27 mouse cellular contexts compared by ENCODE assay signal in genomic region chr1:169594470-169594869, GRCm38 (mm10).
A peak's percentile ranks its signal among the peaks of the same experiment; 100 is the strongest.
DNase-seq lines count a peak whose midpoint lies in the region; ATAC-seq lines count a peak whose summit lies in the region.
"Had no signal": no experiment of that assay in that cellular context is flagged by ENCODE, and none has a peak within 500 bp of the region (broad histone marks: within the 10 kb centered on the region; RNA-seq: fewer than 3 reads in every experiment).

No protein-coding gene starts in this region.

- no peak overlapping the region for H3K4me3 ChIP-seq in hindbrain, embryonic 13.5 days
- H3K4me3 ChIP-seq: embryonic facial prominence, embryonic 13.5 days; embryonic facial prominence, embryonic 15.5 days; erythroblast, embryonic 14.5 days; forebrain, embryonic 10.5 days; forebrain, embryonic 12.5 days had no signal

- 87% methylated on average over 5 of the region's 5 CpGs for WGBS in hindbrain, embryonic 13.5 days

- DNase-seq in frontal cortex, postnatal 10 days (ENCODE audit: low spot score in 2 of 2), result no peak
- peak; percentile 13 to 21 for DNase-seq in right cerebral cortex, adult 2 months (ENCODE audit: low spot score in 2 of 2)
- DNase-seq in right cerebral cortex, postnatal 25 days, result no peak
- DNase-seq: adrenal gland, adult 8-10 months; adrenal gland, postnatal 14 days; adrenal gland, postnatal 36 days; B cell, adult 2 months; cerebellum, adult 11 months; cerebellum, adult 18-20 months; cerebellum, adult 8-10 months; cerebellum, adult 9-11 months; cerebellum, postnatal 14 days; cerebellum, postnatal 36 days; embryo, embryonic 11 days had no signal

- ATAC-seq in frontal cortex, adult (ENCODE audit: low TSS enrichment), result peak; percentile 57
- no peak for ATAC-seq in hindbrain, embryonic 13.5 days (ENCODE audit: low FRiP score)
- ATAC-seq: activated CD4-positive, CD25-positive, alpha-beta regulatory T cell, adult 4 months; CD4-positive, CD25-positive, alpha-beta regulatory T cell, adult 4 months; forebrain, embryonic 14.5 days; forebrain, embryonic 16.5 days; Patski had no signal

- no peaks in the 10 kb centered on the region for H3K4me1 ChIP-seq in hindbrain, embryonic 13.5 days (replicated peaks)
- H3K4me1 ChIP-seq: embryonic facial prominence, embryonic 13.5 days; embryonic facial prominence, embryonic 15.5 days; forebrain, embryonic 10.5 days; forebrain, embryonic 12.5 days had no signal

- H3K4me2 ChIP-seq in hindbrain, embryonic 13.5 days, result no peak overlapping the region
- H3K4me2 ChIP-seq: embryonic facial prominence, embryonic 13.5 days; embryonic facial prominence, embryonic 15.5 days; forebrain, embryonic 12.5 days had no signal

- H3K27ac ChIP-seq in hindbrain, embryonic 13.5 days, result no peak overlapping the region
- H3K27ac ChIP-seq: embryonic facial prominence, embryonic 13.5 days; embryonic facial prominence, embryonic 15.5 days; forebrain, embryonic 10.5 days; forebrain, embryonic 12.5 days had no signal

- no peaks in the 10 kb centered on the region for H3K9me3 ChIP-seq in hindbrain, embryonic 13.5 days
- H3K9me3 ChIP-seq: embryonic facial prominence, embryonic 13.5 days; embryonic facial prominence, embryonic 15.5 days; forebrain, embryonic 10.5 days; forebrain, embryonic 12.5 days; G1E had no signal

- no peak overlapping the region for H3K9ac ChIP-seq in hindbrain, embryonic 13.5 days
- H3K9ac ChIP-seq: embryonic facial prominence, embryonic 13.5 days; embryonic facial prominence, embryonic 15.5 days; forebrain, embryonic 12.5 days had no signal

- no peaks in the 10 kb centered on the region for H3K27me3 ChIP-seq in hindbrain, embryonic 13.5 days
- H3K27me3 ChIP-seq: embryonic facial prominence, embryonic 13.5 days; embryonic facial prominence, embryonic 15.5 days; forebrain, embryonic 12.5 days; Patski had no signal

- H3K36me3 ChIP-seq in hindbrain, embryonic 13.5 days, result no peaks in the 10 kb centered on the region
- H3K36me3 ChIP-seq: embryonic facial prominence, embryonic 13.5 days; embryonic facial prominence, embryonic 15.5 days; forebrain, embryonic 10.5 days; forebrain, embryonic 12.5 days; G1E had no signal

Comparison
In these comparisons a context has a peak if more than half of its experiments do, and no peak if none do; other contexts are left out.
1. DNase-seq: peak in right cerebral cortex, adult 2 months (2 of 2); none in frontal cortex, postnatal 10 days (0 of 2) and right cerebral cortex, postnatal 25 days (single experiment).